Mouse (Mus musculus) 3T3-L1 (cell line): ENCODE results near the gene Comtd1.
A peak's percentile ranks its signal among the peaks of the same experiment; 100 is the strongest.

Source experiments
- DNase-seq: peaks from one replicate; pipeline ENCODE4 v3.0.0-alpha.2; 2015; ENCODE audit warnings: low read depth, low spot score

Comtd1 gene

DNA sequence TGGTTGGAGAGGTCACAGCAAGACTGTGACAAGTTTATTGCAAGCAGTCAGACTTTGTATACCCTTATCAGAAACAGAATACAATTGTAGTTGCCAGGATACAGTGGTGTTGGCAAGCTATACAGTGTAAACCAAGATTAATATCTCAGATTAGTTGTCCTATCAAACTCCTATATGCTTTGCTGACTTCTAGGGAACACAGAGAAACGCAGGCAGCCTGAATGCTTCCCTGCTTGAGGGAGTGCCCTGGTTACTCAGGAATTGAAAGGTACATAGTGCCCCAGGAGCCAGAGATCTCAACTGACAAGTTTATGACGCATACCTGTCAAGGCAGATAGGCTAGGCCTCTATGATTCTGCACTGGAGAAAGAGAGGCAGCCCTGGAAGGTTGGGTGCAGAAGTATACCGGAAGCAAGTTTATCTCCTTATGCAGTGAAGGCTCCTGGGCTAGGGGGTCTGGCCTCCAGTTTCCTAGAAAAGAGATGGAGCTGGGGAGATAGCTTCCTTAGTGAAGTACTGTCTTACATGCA is 42.1 kb downstream of the Comtd1 start:
- DNase-seq, result no peak

GRCm38 (mm10) chr14:21806203-21806602 is 42.6 kb downstream of the Comtd1 start:
- DNase-seq, result no peak

GRCm38 (mm10) chr14:21802543-21803206 is 46.1 kb downstream of the Comtd1 start:
- no peak for DNase-seq

GRCm38 (mm10) chr14:21801624-21802023 is 47.2 kb downstream of the Comtd1 start:
- DNase-seq, result no peak

DNA sequence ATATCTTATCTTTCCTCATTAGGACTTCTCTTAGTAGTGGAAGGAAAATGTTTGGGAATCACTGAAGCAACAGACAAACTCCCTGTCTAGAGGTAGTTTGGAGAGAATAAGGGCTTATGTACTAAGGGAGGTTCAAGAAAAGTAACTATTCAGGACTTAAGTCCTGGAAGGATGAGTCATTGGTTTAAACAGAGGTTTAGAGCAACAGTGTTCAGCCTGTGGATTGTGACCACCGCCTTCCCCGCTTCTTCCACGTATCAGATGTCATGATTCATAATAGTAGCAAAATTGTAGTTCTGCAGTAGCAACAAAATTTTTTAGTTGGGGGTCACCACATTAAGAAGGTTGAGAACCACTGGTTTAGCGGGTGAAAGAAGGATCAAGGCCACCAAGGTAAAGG is 48.1 kb downstream of the Comtd1 start:
- peak; percentile 55 for DNase-seq
